Mouse (Mus musculus) cortical plate, adult 2 months (tissue): Measurements from ENCODE around the gene Cdcp2. TPM values are rescaled to one million over a fixed set of nuclear protein-coding genes. Genes with fewer than 3 reads are reported as not detected.

Source experiments
- H3K27ac ChIP-seq: fragments of 200-500 bp; 2 replicates; pipeline ENCODE4 v1.5.1; 2012; ENCODE audit warnings: low read length, control low read depth, inconsistent platforms; ENCODE audit not compliant: insufficient read depth
- H3K4me1 ChIP-seq: fragments of 200-500 bp; 2 replicates; pipeline ENCODE4 v1.6.1; 2011; ENCODE audit warnings: low read length; ENCODE audit not compliant: control insufficient read depth, insufficient read depth
- H3K4me3 ChIP-seq: fragments of 200-500 bp; 2 replicates; pipeline ENCODE4 v1.5.1; 2011; ENCODE audit warnings: mild to moderate bottlenecking, low read length, control low read depth; ENCODE audit not compliant: insufficient read depth
- CTCF ChIP-seq: fragments of 200-500 bp; IDR thresholded peaks from 2 replicates; pipeline ENCODE4 v1.5.1; 2011; ENCODE audit warnings: mild to moderate bottlenecking, control low read depth, low read length; ENCODE audit not compliant: insufficient read depth; ENCODE audit errors: extremely low read depth
- POLR2A ChIP-seq: fragments of 200-500 bp; IDR thresholded peaks from 2 replicates; pipeline ENCODE4 v1.6.1; 2011; ENCODE audit warnings: mild to moderate bottlenecking, low read length, control low read depth; ENCODE audit not compliant: insufficient read depth; ENCODE audit errors: extremely low read depth
- polyA plus RNA-seq: library from polyadenylated mRNA; depleted of rRNA; stranded (reverse); fragments of >200 nt; gene quantifications from 2 replicates; pipeline ENCODE4 v1.2.3, GENCODE M21; 2012

Gene Cdcp2
- polyA plus RNA-seq, 1 experiment = not detected

GRCm38 (mm10) chr4:107126891-107127524, 30.3 kb downstream of the Cdcp2 start:
- Histone ChIP-seq H3K27ac (no peak overlapping the region), H3K4me3 (no peak overlapping the region), H3K4me1 (no peaks in the 10 kb centered on the region)
- TF ChIP-seq POLR2A (no peak), CTCF (no peak)

GRCm38 (mm10) chr4:107127901-107128669, 31.4 kb downstream of the Cdcp2 start:
- TF ChIP-seq POLR2A = no peak
- H3K27ac ChIP-seq = no peak overlapping the region
- H3K4me3 ChIP-seq = no peak overlapping the region
- H3K4me1 ChIP-seq = no peaks in the 10 kb centered on the region

GRCm38 (mm10) chr4:107129373-107129772, 32.7 kb downstream of the Cdcp2 start:
- no peak overlapping the region for H3K27ac ChIP-seq
- H3K4me1 ChIP-seq = no peaks in the 10 kb centered on the region
- no peak overlapping the region for H3K4me3 ChIP-seq
- TF ChIP-seq CTCF = no peak
- TF ChIP-seq POLR2A = no peak

- TF ChIP-seq POLR2A (no peak), CTCF (no peak)
- Histone ChIP-seq H3K4me1 (no peaks in the 10 kb centered on the region), H3K4me3 (no peak overlapping the region), H3K27ac (no peak overlapping the region)
These were observed 33.8 kb downstream of the Cdcp2 start for GRCm38 (mm10) chr4:107130534-107130933.

- Histone ChIP-seq H3K4me1 (no peaks in the 10 kb centered on the region), H3K4me3 (no peak overlapping the region), H3K27ac (no peak overlapping the region)
- TF ChIP-seq CTCF (no peak), POLR2A (no peak)
These were observed 38.2 kb downstream of the Cdcp2 start for GRCm38 (mm10) chr4:107134891-107135290.

- no peaks in the 10 kb centered on the region for H3K4me1 ChIP-seq
- TF ChIP-seq CTCF = no peak
- TF ChIP-seq POLR2A = no peak
- no peak overlapping the region for H3K4me3 ChIP-seq
- no peak overlapping the region for H3K27ac ChIP-seq
These were observed 39.0 kb downstream of the Cdcp2 start for GRCm38 (mm10) chr4:107135663-107136062.

GRCm38 (mm10) chr4:107136531-107136930, 39.8 kb downstream of the Cdcp2 start:
- Histone ChIP-seq H3K4me1 (no peaks in the 10 kb centered on the region), H3K4me3 (no peak overlapping the region), H3K27ac (no peak overlapping the region)
- no peak for TF ChIP-seq POLR2A

GRCm38 (mm10) chr4:107138948-107139835, 42.5 kb downstream of the Cdcp2 start:
- H3K4me3 ChIP-seq = no peak overlapping the region
- H3K27ac ChIP-seq = no peak overlapping the region
- TF ChIP-seq CTCF = no peak
- TF ChIP-seq POLR2A = no peak
- H3K4me1 ChIP-seq = no peaks in the 10 kb centered on the region

GRCm38 (mm10) chr4:107139836-107140631, 43.3 kb downstream of the Cdcp2 start:
- H3K27ac ChIP-seq = no peak overlapping the region
- H3K4me3 ChIP-seq = no peak overlapping the region
- no peak for TF ChIP-seq POLR2A
- no peak for TF ChIP-seq CTCF
- H3K4me1 ChIP-seq = no peaks in the 10 kb centered on the region
